Mouse (Mus musculus): Measurements from ENCODE around the gene Kmt5a. TPM values are rescaled to one million over a fixed set of nuclear protein-coding genes. Genes with fewer than 3 reads are reported as not detected.

The Kmt5a gene
- polyA plus RNA-seq, 1 experiment = 58.0 TPM

GRCm38 (mm10) chr5:124506731-124507359 is 67.1 kb downstream of the Kmt5a start:
- Histone ChIP-seq H3K36me3 (ENCODE audit: control insufficient read depth, insufficient read depth) (no peaks in the 10 kb centered on the region), H3K4me3 (no peak overlapping the region), H3ac (ENCODE audit: control insufficient read depth, insufficient read length) (no peak overlapping the region), H3K79me2 (ENCODE audit: control insufficient read depth, insufficient read depth) (no peaks in the 10 kb centered on the region), H3K27me3 (ENCODE audit: control insufficient read depth, insufficient read depth, insufficient read length) (no peaks in the 10 kb centered on the region), H3K4me2 (ENCODE audit: low read depth) (peak overlapping the region; percentile 53)
- TF ChIP-seq TCF3 (IDR thresholded peaks at IDR 0.05; ENCODE audit: insufficient read length, low read depth) = no peak
- TF ChIP-seq SRF (IDR thresholded peaks at IDR 0.05; ENCODE audit: control insufficient read depth, insufficient read length, low read depth) = no peak
- TF ChIP-seq TCF12 (IDR thresholded peaks at IDR 0.05; ENCODE audit: insufficient read depth, poor library complexity, severe bottlenecking) = no peak
- peak in 1 of 3 experiments; percentile 23 for TF ChIP-seq MYOG (IDR thresholded peaks at IDR 0.05; ENCODE audit: control insufficient read depth in 1 of 3, insufficient read depth in 1 of 3, insufficient read length in 2 of 3, low read depth in 2 of 3)
- TF ChIP-seq USF1 (IDR thresholded peaks at IDR 0.05; ENCODE audit: low read depth) = no peak
- TF ChIP-seq MYOD1 (IDR thresholded peaks at IDR 0.05; ENCODE audit: control insufficient read depth in 1 of 3, insufficient read length in 2 of 3, low read depth in 2 of 3) = no peak

DNA sequence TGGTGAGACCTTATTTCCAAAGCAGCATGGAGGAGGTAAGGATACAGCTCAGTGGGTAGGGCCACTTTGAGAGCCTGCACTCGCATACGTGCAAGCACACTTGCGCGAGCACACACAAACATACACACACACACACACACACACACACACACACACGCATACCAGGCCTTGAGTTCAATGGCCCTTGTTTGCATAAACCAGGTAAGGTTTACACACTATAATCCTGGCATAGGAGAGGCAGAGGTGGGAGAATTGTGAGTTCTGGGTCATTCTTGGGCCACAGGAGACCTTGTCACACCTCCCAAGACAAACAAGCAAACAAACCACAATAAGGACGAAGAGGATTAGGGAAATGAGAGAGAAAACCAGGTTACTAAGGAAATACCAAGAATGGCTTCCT is 69.5 kb downstream of the Kmt5a start:
- no peak overlapping the region for H3K4me3 ChIP-seq
- no peaks in the 10 kb centered on the region for H3K27me3 ChIP-seq (ENCODE audit: control insufficient read depth, insufficient read depth, insufficient read length)
- H3K79me2 ChIP-seq (ENCODE audit: control insufficient read depth, insufficient read depth) = no peaks in the 10 kb centered on the region
- TF ChIP-seq TCF12 (IDR thresholded peaks at IDR 0.05; ENCODE audit: insufficient read depth, poor library complexity, severe bottlenecking) (no peak), POLR2AphosphoS2 (IDR thresholded peaks at IDR 0.05; ENCODE audit: insufficient read length, low read depth) (no peak), E2F4 (IDR thresholded peaks at IDR 0.05; ENCODE audit: insufficient read depth) (no peak), REST (IDR thresholded peaks at IDR 0.05; ENCODE audit: insufficient read depth, insufficient read length) (no peak)
- no peak overlapping the region for H3K4me2 ChIP-seq (ENCODE audit: low read depth)
- no peak overlapping the region for H3ac ChIP-seq (ENCODE audit: control insufficient read depth, insufficient read length)
- no peaks in the 10 kb centered on the region for H3K36me3 ChIP-seq (ENCODE audit: control insufficient read depth, insufficient read depth)

- Histone ChIP-seq H3K27me3 (ENCODE audit: control insufficient read depth, insufficient read depth, insufficient read length) (no peaks in the 10 kb centered on the region), H3K36me3 (ENCODE audit: control insufficient read depth, insufficient read depth) (no peaks in the 10 kb centered on the region), H3K4me3 (no peak overlapping the region), H3ac (ENCODE audit: control insufficient read depth, insufficient read length) (no peak overlapping the region), H3K79me2 (ENCODE audit: control insufficient read depth, insufficient read depth) (no peaks in the 10 kb centered on the region), H3K4me2 (ENCODE audit: low read depth) (no peak overlapping the region)
- TF ChIP-seq MYOG (IDR thresholded peaks at IDR 0.05; ENCODE audit: control insufficient read depth in 1 of 3, insufficient read depth in 1 of 3, insufficient read length in 2 of 3, low read depth in 2 of 3) = peak in 1 of 3 experiments; percentile 70
- peak in 1 of 3 experiments; percentile 57 for TF ChIP-seq MYOD1 (IDR thresholded peaks at IDR 0.05; ENCODE audit: control insufficient read depth in 1 of 3, insufficient read length in 2 of 3, low read depth in 2 of 3)
- TF ChIP-seq POLR2AphosphoS2 (IDR thresholded peaks at IDR 0.05; ENCODE audit: insufficient read length, low read depth) = no peak
These were observed 70.1 kb downstream of the Kmt5a start for GRCm38 (mm10) chr5:124509742-124510237.

- TF ChIP-seq E2F4 (IDR thresholded peaks at IDR 0.05; ENCODE audit: insufficient read depth) (no peak), CEBPB (IDR thresholded peaks at IDR 0.05; ENCODE audit: insufficient read depth, poor library complexity, severe bottlenecking) (no peak), MAX (IDR thresholded peaks at IDR 0.05; ENCODE audit: low read depth) (no peak), TCF3 (IDR thresholded peaks at IDR 0.05; ENCODE audit: insufficient read length, low read depth) (no peak), MYOD1 (IDR thresholded peaks at IDR 0.05; ENCODE audit: control insufficient read depth in 1 of 3, insufficient read length in 2 of 3, low read depth in 2 of 3) (no peak), MYOG (IDR thresholded peaks at IDR 0.05; ENCODE audit: control insufficient read depth in 1 of 3, insufficient read depth in 1 of 3, insufficient read length in 2 of 3, low read depth in 2 of 3) (no peak), REST (IDR thresholded peaks at IDR 0.05; ENCODE audit: insufficient read depth, insufficient read length) (no peak), POLR2AphosphoS2 (IDR thresholded peaks at IDR 0.05; ENCODE audit: insufficient read length, low read depth) (no peak), TCF12 (IDR thresholded peaks at IDR 0.05; ENCODE audit: insufficient read depth, poor library complexity, severe bottlenecking) (no peak), SRF (IDR thresholded peaks at IDR 0.05; ENCODE audit: control insufficient read depth, insufficient read length, low read depth) (no peak), USF1 (IDR thresholded peaks at IDR 0.05; ENCODE audit: low read depth) (no peak), POLR2A (IDR thresholded peaks at IDR 0.05; ENCODE audit: insufficient read length, low read depth) (no peak)
- no peak overlapping the region for H3ac ChIP-seq (ENCODE audit: control insufficient read depth, insufficient read length)
- H3K79me2 ChIP-seq (ENCODE audit: control insufficient read depth, insufficient read depth) = no peaks in the 10 kb centered on the region
- no peaks in the 10 kb centered on the region for H3K36me3 ChIP-seq (ENCODE audit: control insufficient read depth, insufficient read depth)
- H3K4me3 ChIP-seq = no peak overlapping the region
- H3K4me2 ChIP-seq (ENCODE audit: low read depth) = no peak overlapping the region
- H3K27me3 ChIP-seq (ENCODE audit: control insufficient read depth, insufficient read depth, insufficient read length) = no peaks in the 10 kb centered on the region
These were observed 70.9 kb downstream of the Kmt5a start for GRCm38 (mm10) chr5:124510536-124511050.

Other genes starting within 250 kb of the Kmt5a start
- 5.3 TPM for gene Pitpnm2, start 190.2 kb upstream of the Kmt5a start, polyA plus RNA-seq (2012; fragmentation: generic; extraction: Trizol)
- 2.4 TPM for gene Mphosph9, start 112.0 kb upstream of the Kmt5a start, polyA plus RNA-seq (2012; fragmentation: generic; extraction: Trizol)
- gene 2810006K23Rik, start 111.8 kb upstream of the Kmt5a start, polyA plus RNA-seq (2012; fragmentation: generic; extraction: Trizol) = 7.2 TPM
- gene Cdk2ap1, start 76.8 kb upstream of the Kmt5a start, polyA plus RNA-seq (2012; fragmentation: generic; extraction: Trizol) = 236 TPM
- 11.3 TPM for gene Sbno1, start 13.9 kb upstream of the Kmt5a start, polyA plus RNA-seq (2012; fragmentation: generic; extraction: Trizol)
- gene Rilpl2, start 38.4 kb downstream of the Kmt5a start, polyA plus RNA-seq (2012; fragmentation: generic; extraction: Trizol) = 22.3 TPM
- gene Snrnp35, start 43.2 kb downstream of the Kmt5a start, polyA plus RNA-seq (2012; fragmentation: generic; extraction: Trizol) = 18.9 TPM
- 43.1 TPM for gene Rilpl1, start 91.5 kb downstream of the Kmt5a start, polyA plus RNA-seq (2012; fragmentation: generic; extraction: Trizol)
- gene Tmed2, start 100.8 kb downstream of the Kmt5a start, polyA plus RNA-seq (2012; fragmentation: generic; extraction: Trizol) = 131 TPM
- 5.3 TPM for gene Ddx55, start 112.9 kb downstream of the Kmt5a start, polyA plus RNA-seq (2012; fragmentation: generic; extraction: Trizol)
- 37.6 TPM for gene Eif2b1, start 139.2 kb downstream of the Kmt5a start, polyA plus RNA-seq (2012; fragmentation: generic; extraction: Trizol)
- 25.3 TPM for gene Gtf2h3, start 139.2 kb downstream of the Kmt5a start, polyA plus RNA-seq (2012; fragmentation: generic; extraction: Trizol)
- 31.8 TPM for gene Atp6v0a2, start 188.6 kb downstream of the Kmt5a start, polyA plus RNA-seq (2012; fragmentation: generic; extraction: Trizol)